Mouse (Mus musculus): ENCODE results near the gene Arl14. TPM values are rescaled to one million over a fixed set of nuclear protein-coding genes. Genes with fewer than 3 reads are reported as not detected.

The Arl14 gene
- 0.42 TPM in 1 of 2 replicates, not detected in the other for polyA plus RNA-seq (2012; rRNA removed; ENCODE audit: low replicate concordance)

GRCm38 (mm10) chr3:69221806-69222501 is at the start of gene Arl14:
TSS of gene Arl14 (plus strand) at chr3:69222419.

Other genes with a start within 250 kb of the Arl14 start
- gene Ift80, start 217.8 kb upstream of the Arl14 start, polyA plus RNA-seq (2012; rRNA removed; ENCODE audit: low replicate concordance) = 2.6 and 4.1 TPM in 2 replicates
- 2.1 and 4.8 TPM in 2 replicates for gene Smc4, start 217.7 kb upstream of the Arl14 start, polyA plus RNA-seq (2012; rRNA removed; ENCODE audit: low replicate concordance)
- 0.29 and 1.9 TPM in 2 replicates for gene Trim59, start 177.7 kb upstream of the Arl14 start, polyA plus RNA-seq (2012; rRNA removed; ENCODE audit: low replicate concordance)
- gene Kpna4, start 95.3 kb upstream of the Arl14 start, polyA plus RNA-seq (2012; rRNA removed; ENCODE audit: low replicate concordance) = 16.1 and 22.4 TPM in 2 replicates
- gene Ppm1l, start 94.4 kb downstream of the Arl14 start, polyA plus RNA-seq (2012; rRNA removed; ENCODE audit: low replicate concordance) = 2.8 and 9.5 TPM in 2 replicates

Data from subcutaneous adipose tissue, adult 2 months (tissue).